Mouse (Mus musculus) C2C12 (cell line): ENCODE measurements at regions not wholly inside any gene's neighbourhood (a gene's known extent, or its start where the extent isn't known, plus 50 kb on each side); places are given as distances from the start of the nearest gene placed in this dataset.

Experiments used
- CTCF ChIP-seq: IDR thresholded peaks from one replicate; pipeline ENCODE4 v1.5.1; 2011; ENCODE audit not compliant: control insufficient read depth, insufficient read depth, insufficient read length
- FOSL1 ChIP-seq: IDR thresholded peaks from one replicate; pipeline ENCODE4 v1.8.0; 2011; ENCODE audit warnings: mild to moderate bottlenecking, low read length; ENCODE audit not compliant: poor library complexity, insufficient read depth, severe bottlenecking

DNA sequence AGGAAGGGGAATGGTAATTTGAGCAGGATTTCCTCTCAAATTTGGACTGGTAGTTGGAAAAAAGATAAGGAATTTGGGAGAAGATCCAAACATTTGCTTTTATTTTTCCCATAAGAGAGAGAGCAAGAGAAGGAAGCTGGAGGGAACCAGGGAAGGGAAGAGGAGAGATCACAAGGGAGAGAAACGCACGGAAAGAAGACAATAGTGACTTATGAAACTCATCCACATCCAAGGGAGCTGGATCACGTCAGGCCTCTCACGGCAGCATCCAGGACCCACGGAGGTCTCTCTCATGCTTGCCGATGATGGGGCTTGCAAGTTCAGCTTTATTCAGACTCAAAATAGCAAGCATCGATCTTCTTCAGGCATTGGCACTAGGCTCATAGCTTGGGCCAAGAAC is 423.7 kb downstream of the Prdm2 start:
- TF ChIP-seq FOSL1 (no peak), CTCF (no peak)
